Mouse (Mus musculus) heart, postnatal 4 days (tissue): ENCODE data around the gene Stx11. TPM values are rescaled to one million over a fixed set of nuclear protein-coding genes. Genes with fewer than 3 reads are reported as not detected.
A peak's percentile ranks its signal among the peaks of the same experiment; 100 is the strongest.
"Not testable (repeated sequence)": the region's sequence is repeated elsewhere in the genome, so short reads cannot be mapped to it uniquely, and the experiment has no call there.

Experiments
- DNase-seq: peaks from one replicate; pipeline ENCODE4 v3.0.0; 2021
- total RNA-seq, 2 experiments: library from RNA; stranded (reverse); gene quantifications; 2 replicates each; pipeline ENCODE4 v1.2.3; 2021

The Stx11 gene
- total RNA-seq, 2 experiments from 2014 or later, result 2.3 to 3.4 TPM

DNA sequence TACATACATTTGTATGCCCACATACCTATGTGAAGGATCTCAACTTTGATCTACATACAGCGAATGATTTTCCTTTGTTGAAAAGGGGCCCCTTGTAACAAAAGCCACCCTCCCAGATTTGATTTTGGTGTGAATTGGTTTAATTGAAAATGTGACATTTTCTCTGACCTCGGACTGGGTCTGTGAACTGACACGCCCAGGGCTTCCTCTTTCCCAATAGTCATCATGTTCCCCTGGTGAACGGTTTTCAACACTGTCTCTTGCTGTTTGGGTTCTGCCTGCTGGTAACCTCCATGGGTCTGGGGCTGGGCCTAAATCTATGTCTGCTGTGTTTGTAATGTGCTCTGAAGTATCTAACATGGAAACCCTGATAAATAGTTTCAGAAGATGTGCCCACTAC is 6.8 kb downstream of the Stx11 start:
- no peak for DNase-seq

- DNase-seq, result no peak
Observed at GRCm38 (mm10) chr10:12955831-12956230, 8.3 kb downstream of the Stx11 start.

GRCm38 (mm10) chr10:12951358-12951757 is 12.7 kb downstream of the Stx11 start:
- not testable (repeated sequence) for DNase-seq

DNA sequence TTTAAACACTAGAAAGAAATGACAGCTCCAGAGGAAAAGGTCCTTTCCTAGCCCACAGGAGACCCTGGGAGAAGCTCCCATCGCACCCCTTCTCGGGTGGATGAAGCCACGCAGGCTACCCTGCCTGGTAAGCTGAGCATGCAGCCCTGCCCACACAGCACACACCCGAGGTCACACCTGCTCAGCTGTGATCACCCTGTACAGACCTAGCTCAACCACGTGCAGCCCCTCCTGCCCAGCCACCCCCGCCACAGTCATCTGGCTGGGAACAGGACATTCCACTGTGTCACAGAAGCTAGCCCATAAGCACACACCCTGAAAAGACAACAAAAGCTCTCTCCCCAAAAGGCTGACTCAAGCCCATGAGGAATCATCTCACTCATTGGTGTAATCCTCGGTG is 14.8 kb downstream of the Stx11 start:
- DNase-seq, result no peak

DNA sequence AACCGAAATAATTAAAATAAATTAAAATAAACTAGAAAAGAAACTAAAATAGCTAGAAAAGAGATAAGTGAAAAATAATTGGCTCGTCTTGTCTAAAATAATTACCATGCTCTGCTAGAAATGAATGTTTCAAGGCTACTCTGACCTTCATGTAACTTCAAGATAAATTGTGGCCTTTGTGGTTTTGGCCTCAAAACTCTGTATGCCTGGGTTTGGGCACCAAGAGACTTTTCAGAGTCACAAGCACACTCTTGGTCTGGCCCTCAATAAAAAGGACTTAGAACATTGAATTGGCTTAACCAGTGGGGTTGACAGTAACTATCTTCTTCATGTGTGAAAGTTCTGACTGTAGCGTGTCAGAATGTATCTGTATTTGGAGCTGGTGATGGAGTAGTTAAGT is 16.5 kb downstream of the Stx11 start:
- no peak for DNase-seq

- DNase-seq, result peak; percentile 18
Observed at GRCm38 (mm10) chr10:12941018-12941761, 22.9 kb downstream of the Stx11 start.

- no peak for DNase-seq
Observed at GRCm38 (mm10) chr10:12938763-12939162, 25.3 kb downstream of the Stx11 start.

GRCm38 (mm10) chr10:12936079-12936478 is 28.0 kb downstream of the Stx11 start:
- DNase-seq, result no peak

- DNase-seq, result no peak
Observed at GRCm38 (mm10) chr10:12935575-12935974, 28.5 kb downstream of the Stx11 start.

DNA sequence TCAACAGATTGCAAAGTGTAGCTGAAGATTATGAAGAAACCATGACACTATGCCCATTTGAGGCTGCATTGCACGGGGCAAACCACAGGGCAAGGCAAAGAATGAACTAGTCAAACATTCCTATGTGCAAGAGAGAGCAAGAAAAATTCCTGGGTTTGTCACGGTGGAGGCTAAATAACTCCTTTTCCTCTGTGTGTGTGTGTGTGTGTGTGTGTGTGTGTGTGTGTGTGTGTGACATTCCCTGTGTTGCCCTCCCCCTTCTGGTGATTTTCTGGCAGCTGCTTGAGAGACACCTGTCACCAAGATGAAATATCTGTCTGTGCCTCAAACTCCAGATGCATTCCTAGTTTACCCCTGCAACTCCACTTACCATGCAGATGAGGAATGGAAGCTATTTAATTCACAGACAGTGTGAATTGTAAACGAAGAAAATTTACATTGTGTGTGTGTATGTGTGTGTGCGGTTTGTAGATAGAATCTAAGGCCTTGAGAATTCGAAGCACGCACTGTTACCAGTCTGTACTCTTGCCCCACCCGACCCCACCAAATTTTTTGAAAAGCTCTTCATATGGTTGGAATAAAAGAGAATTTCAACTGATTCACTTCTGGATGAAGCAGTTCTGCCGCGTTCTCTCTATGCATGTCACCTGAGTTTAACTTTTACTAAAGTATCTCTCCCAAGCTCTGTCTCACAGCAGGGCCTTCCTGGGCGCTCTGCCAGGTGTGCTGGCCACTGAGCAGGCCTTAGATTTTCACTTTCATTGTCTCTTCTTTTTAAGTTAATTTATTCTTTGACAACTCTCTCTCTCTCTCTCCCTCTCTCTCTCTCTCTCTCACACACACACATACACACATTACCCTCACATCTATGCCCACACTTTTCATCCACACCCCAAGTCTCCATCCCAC is 32.4 kb downstream of the Stx11 start:
- no peak for DNase-seq

- DNase-seq, result no peak
Observed at GRCm38 (mm10) chr10:12930351-12930905, 33.7 kb downstream of the Stx11 start.

GRCm38 (mm10) chr10:12929857-12930174 is 34.3 kb downstream of the Stx11 start:
- no peak for DNase-seq

DNA sequence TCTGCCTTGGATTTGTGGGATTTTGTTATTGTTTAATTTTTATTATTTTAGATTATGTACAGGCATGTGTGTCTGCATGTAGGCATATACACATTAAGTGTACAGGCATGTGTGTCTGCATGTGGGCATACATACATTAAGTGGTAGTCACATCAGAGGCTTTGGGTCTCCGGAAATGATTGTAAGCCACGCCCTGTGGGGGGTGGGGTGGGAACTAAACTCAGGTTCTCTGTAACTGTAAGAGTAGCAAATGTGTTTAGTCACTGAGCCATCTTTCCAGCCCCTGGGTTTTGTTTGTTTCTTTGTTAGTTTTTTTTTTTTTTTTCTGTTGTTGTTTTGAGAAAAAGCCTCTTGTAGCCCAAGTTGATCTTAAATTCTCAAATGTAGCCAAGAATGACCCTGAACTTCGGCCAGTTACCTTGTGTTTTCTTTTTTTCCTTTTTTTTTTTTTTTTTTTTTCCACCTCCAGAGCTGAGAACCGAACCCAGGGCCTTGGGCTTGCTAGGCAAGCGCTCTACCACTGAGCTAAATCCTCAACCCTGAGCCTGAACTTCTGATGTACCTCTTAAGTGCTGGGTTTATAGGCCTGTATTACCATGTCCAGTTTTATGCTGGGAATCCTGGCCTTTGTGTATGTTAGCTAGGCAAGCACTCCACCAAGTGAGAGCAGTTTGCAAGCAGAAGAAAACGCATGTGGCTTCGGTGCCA is 34.8 kb downstream of the Stx11 start:
- no peak for DNase-seq

- no peak for DNase-seq
Observed at GRCm38 (mm10) chr10:12928193-12928592, 35.9 kb downstream of the Stx11 start.

GRCm38 (mm10) chr10:12922574-12923353 is 41.3 kb downstream of the Stx11 start:
- peak; percentile 97 for DNase-seq

DNA sequence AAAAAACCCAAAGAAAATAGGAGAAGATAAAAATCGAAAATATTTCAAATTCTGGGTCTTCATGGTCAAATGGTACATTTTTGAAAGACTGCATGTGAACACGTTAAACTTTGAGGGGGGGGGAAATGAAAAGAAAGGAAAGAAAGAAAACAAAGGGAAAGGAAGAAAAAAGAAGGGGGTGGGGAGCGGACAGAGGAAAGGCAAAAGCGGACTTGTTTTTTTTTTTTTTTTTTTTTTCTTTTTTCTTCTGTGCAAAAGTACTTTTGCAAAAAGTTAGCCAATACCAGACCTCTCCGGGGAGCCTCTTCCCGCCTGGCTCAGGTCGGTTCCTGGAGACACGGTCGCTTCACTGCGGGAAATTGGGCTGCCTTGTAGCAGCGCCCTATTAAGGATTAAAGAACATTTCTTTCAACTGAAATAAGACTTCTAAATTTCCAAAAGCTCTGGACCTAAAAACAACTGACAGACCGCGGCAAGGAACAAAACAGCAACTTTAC is 42.0 kb downstream of the Stx11 start:
- DNase-seq, result no peak

DNA sequence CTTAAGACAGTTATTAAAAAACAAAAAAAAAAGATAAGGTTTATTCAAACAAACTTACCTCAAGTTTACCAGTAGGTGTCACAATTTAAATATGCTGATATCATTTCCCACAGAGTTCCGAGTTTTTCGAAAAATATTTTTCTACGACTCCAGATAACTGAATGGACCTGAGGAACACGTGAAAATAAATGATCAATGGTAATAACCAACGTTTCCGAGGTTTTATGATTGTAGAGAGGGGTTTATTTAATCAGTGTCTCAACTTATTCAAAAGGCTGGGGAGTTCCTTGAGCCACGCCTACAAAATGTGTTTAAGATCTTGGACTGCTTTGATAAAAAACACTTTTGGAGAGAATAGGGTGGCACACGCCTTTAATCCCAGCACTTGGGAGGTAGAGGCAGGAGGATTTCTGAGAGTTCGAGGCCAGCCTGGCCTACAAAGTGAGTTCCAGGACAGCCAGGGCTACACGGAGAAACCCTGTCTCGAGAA is 42.5 kb downstream of the Stx11 start:
- peak; percentile 26 for DNase-seq

- peak; percentile 31 for DNase-seq
Observed at GRCm38 (mm10) chr10:12919287-12919686, 44.8 kb downstream of the Stx11 start.

DNA sequence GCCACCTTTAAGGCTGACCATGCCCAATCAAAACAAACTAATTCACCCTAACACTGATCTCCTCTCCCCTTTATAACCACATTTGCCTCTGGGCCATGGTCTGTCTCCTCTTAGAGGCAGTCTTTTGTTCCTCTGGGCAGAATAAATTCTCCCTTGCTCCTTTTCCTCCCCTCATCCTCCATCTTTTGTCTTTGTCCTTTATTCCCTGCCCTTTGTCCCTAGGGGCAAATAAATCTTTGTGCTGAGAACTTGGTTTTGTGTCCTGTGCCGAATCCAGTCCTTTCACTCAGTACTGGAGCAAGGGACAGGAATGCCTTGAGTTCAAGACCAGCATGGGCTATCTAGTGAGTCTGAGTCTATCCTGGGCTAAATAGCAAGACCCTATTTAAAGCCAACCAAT is 46.5 kb downstream of the Stx11 start:
- DNase-seq, result no peak

DNA sequence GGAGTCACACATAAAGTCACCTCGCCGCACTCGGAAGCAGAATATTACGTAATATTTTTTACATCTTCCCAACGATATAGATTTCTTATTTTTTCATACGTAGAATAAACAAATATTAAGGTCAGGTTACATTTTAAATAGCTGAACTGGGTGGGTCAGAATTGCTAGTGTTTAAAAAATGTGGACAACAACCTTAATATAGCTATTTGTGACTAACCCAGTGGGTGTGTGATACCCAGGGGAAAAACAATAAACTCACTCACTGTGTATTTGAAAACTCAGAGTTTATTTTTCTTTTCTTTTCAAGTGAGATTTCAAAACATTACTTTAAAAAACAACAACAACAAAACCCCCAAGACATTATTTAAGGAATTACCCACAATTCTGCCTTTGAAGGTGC is 47.7 kb downstream of the Stx11 start:
- no peak for DNase-seq

DNA sequence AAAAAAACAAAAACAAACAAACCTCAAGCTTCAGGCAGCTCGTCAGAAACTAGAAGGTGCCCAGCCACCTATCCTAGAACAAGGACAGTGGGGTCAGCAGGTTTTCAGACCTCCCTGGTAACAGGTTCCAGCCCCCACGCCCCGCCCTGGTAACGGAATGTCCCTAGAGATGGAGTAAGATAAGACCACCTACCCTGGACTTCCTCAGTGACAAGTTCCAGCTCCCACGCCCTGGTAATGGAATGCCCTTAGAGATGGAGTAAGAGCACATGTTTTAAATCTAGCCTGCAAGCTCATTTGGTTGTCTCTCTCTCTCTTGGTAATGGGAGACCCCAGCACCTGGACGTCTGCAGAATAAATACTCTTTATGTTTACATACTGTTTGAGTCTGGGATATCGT is 48.3 kb downstream of the Stx11 start:
- DNase-seq, result no peak

- no peak for DNase-seq
Observed at GRCm38 (mm10) chr10:12914203-12914602, 49.9 kb downstream of the Stx11 start.
